Mouse (Mus musculus) spleen, embryonic (tissue): ENCODE measurements around the gene Styxl1.

Experiments
- CTCF ChIA-PET: fragments of 350-600 bp; sonication (Branson Sonifier 250); formaldehyde crosslinking; loops from one replicate; lab custom pipeline; 2022; lab: Charles Lee

The Styxl1 gene

GRCm38 (mm10) chr5:135727871-135728270 is 50.3 kb downstream of the Styxl1 start:
- CTCF ChIA-PET, result interaction anchor here (0.6 kb wide), 1 partner anchor 79 kb away, joined by 5 read pairs; no protein-coding TSS in a partner anchor

GRCm38 (mm10) chr5:135726641-135727346 is 51.4 kb downstream of the Styxl1 start:
- CTCF ChIA-PET, result interaction anchor here (0.6 kb wide), 2 partner anchors 22 to 34 kb away, joined by 3 to 4 read pairs; no protein-coding TSS in a partner anchor

GRCm38 (mm10) chr5:135725991-135726390 is 52.2 kb downstream of the Styxl1 start:
- CTCF ChIA-PET, result interaction anchor here (0.6 kb wide), 1 partner anchor 156 kb away, joined by 4 read pairs; no protein-coding TSS in a partner anchor

- CTCF ChIA-PET, result interaction anchor here (0.6 to 1.0 kb wide), 2 partner anchors 26 to 156 kb away, joined by 3 to 4 read pairs; no protein-coding TSS in a partner anchor
Observed at GRCm38 (mm10) chr5:135725391-135725841, 52.8 kb downstream of the Styxl1 start.

GRCm38 (mm10) chr5:135724536-135725322 is 53.5 kb downstream of the Styxl1 start:
- CTCF ChIA-PET, result interaction anchor here (1.0 kb wide), 1 partner anchor 25 kb away, joined by 3 read pairs; no protein-coding TSS in a partner anchor

- CTCF ChIA-PET, result no interaction called here
Observed at GRCm38 (mm10) chr5:135723165-135723751, 54.9 kb downstream of the Styxl1 start.

GRCm38 (mm10) chr5:135722121-135722520 is 56.1 kb downstream of the Styxl1 start:
- CTCF ChIA-PET, result no interaction called here

GRCm38 (mm10) chr5:135721076-135721475 is 57.1 kb downstream of the Styxl1 start:
- CTCF ChIA-PET, result interaction anchor here (0.6 to 0.7 kb wide), 3 partner anchors 15 to 1240 kb away, joined by 3 to 7 read pairs (median 4); no protein-coding TSS in a partner anchor

- CTCF ChIA-PET, result interaction anchor here (0.6 kb wide), 1 partner anchor 22 kb away, joined by 5 read pairs; no protein-coding TSS in a partner anchor
Observed at GRCm38 (mm10) chr5:135720121-135720520, 58.1 kb downstream of the Styxl1 start.

- CTCF ChIA-PET, result no interaction called here
Observed at GRCm38 (mm10) chr5:135719586-135720120, 58.5 kb downstream of the Styxl1 start.

- CTCF ChIA-PET, result no interaction called here
Observed at GRCm38 (mm10) chr5:135715624-135716023, 62.6 kb downstream of the Styxl1 start.

- CTCF ChIA-PET, result interaction anchor here (0.6 to 1.7 kb wide), 2 partner anchors 10 to 255 kb away, joined by 3 to 5 read pairs; no protein-coding TSS in a partner anchor
Observed at GRCm38 (mm10) chr5:135713441-135714218, 64.6 kb downstream of the Styxl1 start.

- CTCF ChIA-PET, result interaction anchor here (1.7 kb wide), 1 partner anchor 9 kb away, joined by 3 read pairs; no protein-coding TSS in a partner anchor
Observed at GRCm38 (mm10) chr5:135712803-135713202, 65.4 kb downstream of the Styxl1 start.

GRCm38 (mm10) chr5:135711582-135712355 is 66.4 kb downstream of the Styxl1 start:
- CTCF ChIA-PET, result interaction anchor here (1.7 kb wide), 1 partner anchor 8 kb away, joined by 3 read pairs; no protein-coding TSS in a partner anchor

GRCm38 (mm10) chr5:135710599-135711214 is 67.5 kb downstream of the Styxl1 start:
- CTCF ChIA-PET, result no interaction called here

- CTCF ChIA-PET, result no interaction called here
Observed at GRCm38 (mm10) chr5:135709716-135710115, 68.5 kb downstream of the Styxl1 start.

- CTCF ChIA-PET, result interaction anchor here (0.7 kb wide), 1 partner anchor 49 kb away, joined by 3 read pairs; no protein-coding TSS in a partner anchor
Observed at GRCm38 (mm10) chr5:135707855-135708254, 70.3 kb downstream of the Styxl1 start.

- CTCF ChIA-PET, result no interaction called here
Observed at GRCm38 (mm10) chr5:135707039-135707438, 71.1 kb downstream of the Styxl1 start.

- CTCF ChIA-PET, result no interaction called here
Observed at GRCm38 (mm10) chr5:135705383-135705782, 72.8 kb downstream of the Styxl1 start.
